Mouse (Mus musculus) cerebellum, adult 2 months (tissue): ENCODE measurements at regions not wholly inside any gene's neighbourhood (a gene's known extent, or its start where the extent isn't known, plus 50 kb on each side); places are given as distances from the start of the nearest gene placed in this dataset.

Source experiments
- DNase-seq, 2 experiments: peaks; one replicate each; pipeline ENCODE4 v3.0.0; 2021
- H3K27ac ChIP-seq: fragments of 200-500 bp; 2 replicates; pipeline ENCODE4 v1.5.1; 2012; ENCODE audit warnings: low read length, control low read depth, inconsistent platforms; ENCODE audit not compliant: insufficient read depth
- H3K27me3 ChIP-seq: fragments of 200-500 bp; 2 replicates; pipeline ENCODE4 v1.6.1; 2012; ENCODE audit warnings: inconsistent platforms, mild to moderate bottlenecking, low read length, moderate library complexity; ENCODE audit not compliant: control insufficient read depth, insufficient read depth
- H3K4me1 ChIP-seq: fragments of 200-500 bp; 2 replicates; pipeline ENCODE4 v1.6.1; 2011; ENCODE audit warnings: low read length; ENCODE audit not compliant: control insufficient read depth, insufficient read depth
- H3K4me3 ChIP-seq: fragments of 200-500 bp; replicated peaks from 2 replicates; pipeline ENCODE3; 2011; ENCODE audit warnings: mild to moderate bottlenecking, low read depth, low read length, control low read depth; ENCODE audit not compliant: insufficient read depth
- CTCF ChIP-seq: fragments of 200-500 bp; IDR thresholded peaks from 2 replicates; pipeline ENCODE4 v1.5.1; 2011; ENCODE audit warnings: low read depth, mild to moderate bottlenecking, control low read depth, low read length, moderate library complexity, borderline replicate concordance; ENCODE audit not compliant: insufficient read depth
- POLR2A ChIP-seq: fragments of 200-500 bp; IDR thresholded peaks from 2 replicates; pipeline ENCODE4 v1.6.1; 2011; ENCODE audit warnings: low read length, control low read depth, borderline replicate concordance; ENCODE audit not compliant: insufficient read depth
- WGBS: fragments of 180-500 bp; shearing (Covaris S2); methylation state at CpG from one replicate; pipeline ENCODE4 v1.1.7; 2018; 5-methylcytosine and 5-hydroxymethylcytosine counted together

- WGBS = 94% methylated on average over 5 of the region's 5 CpGs
- TF ChIP-seq CTCF (no peak), POLR2A (no peak)
Observed at GRCm38 (mm10) chr12:8844748-8845147, 73.6 kb downstream of the Sdc1 start.

GRCm38 (mm10) chr12:8845443-8845842, 74.3 kb downstream of the Sdc1 start:
- Histone ChIP-seq H3K4me3 (no peak overlapping the region), H3K27ac (no peak overlapping the region), H3K4me1 (peaks cover 13% of the 10 kb centered on the region; the same call in 1 of the 2 replicates), H3K27me3 (no peaks in the 10 kb centered on the region)
- peak; percentile 83 to 95 for DNase-seq
- TF ChIP-seq CTCF (no peak), POLR2A (no peak)
- 16% methylated on average over 8 of the region's 8 CpGs for WGBS

More at GRCm38 (mm10) chr12:8844748-8845147, 73.6 kb downstream of the Sdc1 start:
- Histone ChIP-seq H3K27me3 (no peaks in the 10 kb centered on the region), H3K4me1 (peaks cover 13% of the 10 kb centered on the region; the same call in 1 of the 2 replicates), H3K4me3 (no peak overlapping the region), H3K27ac (no peak overlapping the region)
- DNase-seq = no peak

- WGBS = 89% methylated on average over 16 of the region's 16 CpGs
- no peak for DNase-seq
- no peak overlapping the region for H3K4me3 ChIP-seq
- H3K4me1 ChIP-seq = peaks cover 13% of the 10 kb centered on the region; the same call in 1 of the 2 replicates
- no peak overlapping the region for H3K27ac ChIP-seq
- no peaks in the 10 kb centered on the region for H3K27me3 ChIP-seq
- TF ChIP-seq CTCF = no peak
- TF ChIP-seq POLR2A = no peak
Observed at GRCm38 (mm10) chr12:8846425-8847226, 74.8 kb upstream of the Laptm4a start.

- WGBS = 92% methylated on average over 10 of the region's 10 CpGs
- Histone ChIP-seq H3K4me1 (peaks cover 13% of the 10 kb centered on the region; the same call in 1 of the 2 replicates), H3K27ac (no peak overlapping the region), H3K27me3 (no peaks in the 10 kb centered on the region), H3K4me3 (no peak overlapping the region)
- TF ChIP-seq CTCF (no peak), POLR2A (no peak)
- DNase-seq = no peak
Observed at GRCm38 (mm10) chr12:8847227-8847857, 74.1 kb upstream of the Laptm4a start.

GRCm38 (mm10) chr12:8847858-8848383, 73.5 kb upstream of the Laptm4a start:
- peaks cover 13% of the 10 kb centered on the region; the same call in 1 of the 2 replicates for H3K4me1 ChIP-seq
- DNase-seq = no peak
- 95% methylated on average over 8 of the region's 8 CpGs for WGBS
- H3K27me3 ChIP-seq = no peaks in the 10 kb centered on the region
- no peak overlapping the region for H3K27ac ChIP-seq
- TF ChIP-seq POLR2A = no peak
- no peak for TF ChIP-seq CTCF
- no peak overlapping the region for H3K4me3 ChIP-seq

- H3K27ac ChIP-seq = no peak overlapping the region
- H3K4me3 ChIP-seq = no peak overlapping the region
Observed at GRCm38 (mm10) chr12:8853858-8854257, 67.6 kb upstream of the Laptm4a start.

GRCm38 (mm10) chr12:8854401-8854800, 67.1 kb upstream of the Laptm4a start:
- H3K4me1 ChIP-seq = peaks cover 11% of the 10 kb centered on the region
- no peak overlapping the region for H3K4me3 ChIP-seq
- DNase-seq = no peak
- 55% methylated on average over 4 of the region's 4 CpGs for WGBS
- TF ChIP-seq CTCF = no peak
- TF ChIP-seq POLR2A = no peak
- no peak overlapping the region for H3K27ac ChIP-seq
- H3K27me3 ChIP-seq = no peaks in the 10 kb centered on the region

More at GRCm38 (mm10) chr12:8853858-8854257, 67.6 kb upstream of the Laptm4a start:
- Histone ChIP-seq H3K4me1 (peaks cover 6% of the 10 kb centered on the region; the same call in 1 of the 2 replicates), H3K27me3 (no peaks in the 10 kb centered on the region)
- DNase-seq = no peak
- WGBS = 90% methylated on average over 4 of the region's 4 CpGs
- TF ChIP-seq POLR2A (no peak), CTCF (no peak)

- Histone ChIP-seq H3K4me1 (peaks cover 13% of the 10 kb centered on the region), H3K4me3 (no peak overlapping the region), H3K27ac (no peak overlapping the region), H3K27me3 (no peaks in the 10 kb centered on the region)
- TF ChIP-seq POLR2A (no peak), CTCF (no peak)
- DNase-seq = no peak
- 74% methylated on average over 5 of the region's 5 CpGs for WGBS
Observed at GRCm38 (mm10) chr12:8855119-8855518, 66.3 kb upstream of the Laptm4a start.
